In genomic region chr5:151445695-151446094, GRCm38 (mm10) we compare ENCODE assay signal across 26 mouse cellular contexts. TPM values are rescaled to one million over a fixed set of nuclear protein-coding genes. Genes with fewer than 3 reads are reported as not detected.
A peak's percentile ranks its signal among the peaks of the same experiment; 100 is the strongest.
DNase-seq lines count a peak whose midpoint lies in the region; ATAC-seq and TF ChIP-seq lines count a peak whose summit lies in the region.
"Had no signal": no experiment of that assay in that cellular context is flagged by ENCODE, and none has a peak within 500 bp of the region (broad histone marks: within the 10 kb centered on the region; RNA-seq: fewer than 3 reads in every experiment).

No protein-coding gene starts in this region.

- no peaks in the 10 kb centered on the region for H3K36me3 ChIP-seq in intestine, postnatal 0 days (ENCODE audit: control insufficient read depth, insufficient read depth)
- H3K36me3 ChIP-seq in intestine, embryonic 15.5 days, result no peaks in the 10 kb centered on the region
- H3K36me3 ChIP-seq in lung, postnatal 0 days (ENCODE audit: insufficient read depth, low read length), result no peaks in the 10 kb centered on the region
- H3K36me3 ChIP-seq in splenic B cell, adult 2 months (ENCODE audit: control insufficient read depth, insufficient read depth, low read length, poor library complexity, severe bottlenecking), result no peaks in the 10 kb centered on the region
- H3K36me3 ChIP-seq: hindbrain, embryonic 13.5 days; midbrain, embryonic 10.5 days; stomach, embryonic 15.5 days had no signal

- no peak for ATAC-seq in intestine, postnatal 0 days
- ATAC-seq in intestine, embryonic 15.5 days, result no peak
- no peak for ATAC-seq in lung, postnatal 0 days
- no peak for ATAC-seq in megakaryocyte, adult 5-6 weeks (ENCODE audit: poor library complexity, severe bottlenecking)
- ATAC-seq: activated CD4-positive, CD25-positive, alpha-beta regulatory T cell, adult 4 months; intestine, embryonic 16.5 days had no signal

- no peaks in the 10 kb centered on the region for H3K27me3 ChIP-seq in intestine, postnatal 0 days (replicated peaks; ENCODE audit: control insufficient read depth, insufficient read depth, low read length)
- H3K27me3 ChIP-seq in intestine, embryonic 15.5 days (replicated peaks), result no peaks in the 10 kb centered on the region
- H3K27me3 ChIP-seq in lung, postnatal 0 days (replicated peaks; ENCODE audit: insufficient read depth, low read length), result no peaks in the 10 kb centered on the region
- no peaks in the 10 kb centered on the region for H3K27me3 ChIP-seq in splenic B cell, adult 2 months (ENCODE audit: control insufficient read depth, insufficient read depth, low read length, poor library complexity, severe bottlenecking)
- H3K27me3 ChIP-seq: hindbrain, embryonic 13.5 days; stomach, embryonic 15.5 days had no signal

- TF ChIP-seq CTCF in intestine, postnatal 0 days (IDR thresholded peaks at IDR 0.05; ENCODE audit: low read depth), result peak; percentile 28
- TF ChIP-seq CTCF in lung, postnatal 0 days (IDR thresholded peaks at IDR 0.05), result peak; percentile 22; the same call in 1 of the 2 replicates

- no peak overlapping the region for H3K27ac ChIP-seq in intestine, postnatal 0 days (ENCODE audit: low read depth, low read length)
- H3K27ac ChIP-seq in intestine, embryonic 15.5 days, result no peak overlapping the region
- H3K27ac ChIP-seq in lung, postnatal 0 days (ENCODE audit: low read length), result no peak overlapping the region
- H3K27ac ChIP-seq: hindbrain, embryonic 13.5 days; midbrain, embryonic 10.5 days; stomach, embryonic 15.5 days had no signal

- H3K9ac ChIP-seq in intestine, postnatal 0 days (ENCODE audit: low read depth, low read length), result no peak overlapping the region
- no peak overlapping the region for H3K9ac ChIP-seq in intestine, embryonic 15.5 days
- no peak overlapping the region for H3K9ac ChIP-seq in lung, postnatal 0 days (replicated peaks; ENCODE audit: low read depth)
- H3K9ac ChIP-seq: hindbrain, embryonic 13.5 days; stomach, embryonic 15.5 days had no signal

- no peak for TF ChIP-seq EP300 in lung, postnatal 0 days (IDR thresholded peaks at IDR 0.05)

- H3K4me3 ChIP-seq in intestine, postnatal 0 days (ENCODE audit: low read depth, low read length), result no peak overlapping the region
- H3K4me3 ChIP-seq in intestine, embryonic 15.5 days (replicated peaks), result no peak overlapping the region
- no peak overlapping the region for H3K4me3 ChIP-seq in lung, postnatal 0 days (ENCODE audit: low read depth, low read length)
- H3K4me3 ChIP-seq: hindbrain, embryonic 13.5 days; midbrain, embryonic 10.5 days; stomach, embryonic 15.5 days had no signal

- no peaks in the 10 kb centered on the region for H3K9me3 ChIP-seq in intestine, postnatal 0 days (ENCODE audit: control insufficient read depth)
- no peaks in the 10 kb centered on the region for H3K9me3 ChIP-seq in intestine, embryonic 15.5 days
- H3K9me3 ChIP-seq in lung, postnatal 0 days (ENCODE audit: low read length), result no peaks in the 10 kb centered on the region
- H3K9me3 ChIP-seq: hindbrain, embryonic 13.5 days; midbrain, embryonic 10.5 days; stomach, embryonic 15.5 days had no signal

- no peak for DNase-seq in lung, postnatal 0 days (ENCODE audit: low spot score)
- no peak for DNase-seq in lung, postnatal 4 days
- DNase-seq in R1 (ENCODE audit: low read depth, low spot score), result peak; percentile 6
- peak; percentile 39 for DNase-seq in splenic B cell, adult 2 months (ENCODE audit: low read depth, low spot score)
- no peak for DNase-seq in thymus, postnatal 0 days (ENCODE audit: low spot score)
- DNase-seq: cerebellum, adult 8-10 months; gastrocnemius, postnatal 10 days; kidney, postnatal 4 days; layer of hippocampus, postnatal 36 days; liver; thymus, postnatal 14 days had no signal

- no peaks in the 10 kb centered on the region for H3K4me1 ChIP-seq in intestine, postnatal 0 days (replicated peaks; ENCODE audit: control insufficient read depth, insufficient read depth, low read length)
- no peaks in the 10 kb centered on the region for H3K4me1 ChIP-seq in intestine, embryonic 15.5 days (replicated peaks)
- H3K4me1 ChIP-seq in lung, postnatal 0 days (ENCODE audit: insufficient read depth, low read depth, low read length), result no peaks in the 10 kb centered on the region
- H3K4me1 ChIP-seq: hindbrain, embryonic 13.5 days; midbrain, embryonic 10.5 days; stomach, embryonic 15.5 days had no signal

- H3K4me2 ChIP-seq in intestine, postnatal 0 days (replicated peaks; ENCODE audit: low read depth), result no peak overlapping the region
- no peak overlapping the region for H3K4me2 ChIP-seq in intestine, embryonic 15.5 days (replicated peaks)
- no peak overlapping the region for H3K4me2 ChIP-seq in lung, postnatal 0 days (replicated peaks; ENCODE audit: low read depth, low read length)
- H3K4me2 ChIP-seq: hindbrain, embryonic 13.5 days; stomach, embryonic 15.5 days had no signal

RNA-seq across cellular contexts. Expression of gene Gm42906, which starts 17.7 kb away (rescaled TPM):
- not detected in 2 replicates for polyA plus RNA-seq in intestine, postnatal 0 days (2015; fragmentation: Nextera tagmentation; extraction: Ambion mirVana)
- polyA plus RNA-seq in intestine, embryonic 15.5 days (2015; fragmentation: Nextera tagmentation; extraction: Ambion mirVana), result not detected in 2 replicates
- polyA plus RNA-seq in lung, postnatal 0 days (2015; fragmentation: Nextera tagmentation; extraction: Ambion mirVana), result 0.66 TPM in 1 of 2 replicates, not detected in the other
- polyA plus RNA-seq in thymus, postnatal 0 days (2015; fragmentation: Nextera tagmentation; extraction: Ambion mirVana), result not detected in 2 replicates
- not detected in 2 replicates for total RNA-seq in megakaryocyte, adult 5-6 weeks (2015)
- total RNA-seq in megakaryocyte, adult 5-6 weeks (2017), result not detected in 2 replicates
- total RNA-seq: adrenal gland, postnatal 4 days; layer of hippocampus, postnatal 36 days; left cerebral cortex, postnatal 25 days had no signal
- polyA plus RNA-seq: activated CD4-positive, CD25-positive, alpha-beta regulatory T cell, adult 4 months; embryonic facial prominence, embryonic 14.5 days; heart, embryonic 16.5 days; hindbrain, embryonic 13.5 days; intestine, embryonic 16.5 days; lung, embryonic 16.5 days; midbrain, embryonic 10.5 days; neural tube, embryonic 14.5 days; small intestine, adult 2 months; stomach, embryonic 15.5 days had no signal

Comparison
In these comparisons a context has a peak if more than half of its experiments do, and no peak if none do; other contexts are left out.
1. DNase-seq: peak in R1 (single experiment) and splenic B cell, adult 2 months (single experiment); none in lung, postnatal 0 days (single experiment), lung, postnatal 4 days (0 of 2) and thymus, postnatal 0 days (single experiment).